Mouse (Mus musculus) bone marrow macrophage, adult 2 months (primary cell): Measurements from ENCODE around the gene Nsun2.

Experiments
- CTCF ChIP-seq: IDR thresholded peaks from 2 replicates; pipeline ENCODE4 v1.5.1; 2012; ENCODE audit warnings: low read depth, mild to moderate bottlenecking, low read length, moderate library complexity
- POLR2A ChIP-seq: IDR thresholded peaks from 2 replicates; pipeline ENCODE4 v1.6.1; 2012; ENCODE audit warnings: mild to moderate bottlenecking, low read depth, low read length, borderline replicate concordance

DNA sequence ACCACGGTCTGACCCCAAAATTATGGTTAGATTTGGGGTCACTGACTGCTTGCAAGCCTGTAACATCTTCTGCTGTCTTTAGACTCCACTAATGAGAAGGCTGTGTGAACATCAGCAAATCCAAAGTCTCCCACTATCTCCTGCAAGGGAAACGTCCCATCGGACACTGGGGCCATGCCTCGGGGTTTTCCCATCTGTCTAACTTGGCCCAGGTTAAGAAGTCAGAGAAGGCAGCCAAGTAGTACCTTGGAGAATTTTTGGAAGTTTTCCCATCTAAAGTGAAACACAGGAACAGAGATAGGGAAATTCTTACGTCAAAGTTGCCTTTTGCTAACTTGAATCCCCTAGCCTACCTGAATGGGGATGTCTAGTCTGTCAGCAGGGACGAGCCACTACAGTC lies 50.0 kb downstream of the Nsun2 start:
- TF ChIP-seq CTCF, result no peak
- no peak for TF ChIP-seq POLR2A
